In the genomic region with DNA sequence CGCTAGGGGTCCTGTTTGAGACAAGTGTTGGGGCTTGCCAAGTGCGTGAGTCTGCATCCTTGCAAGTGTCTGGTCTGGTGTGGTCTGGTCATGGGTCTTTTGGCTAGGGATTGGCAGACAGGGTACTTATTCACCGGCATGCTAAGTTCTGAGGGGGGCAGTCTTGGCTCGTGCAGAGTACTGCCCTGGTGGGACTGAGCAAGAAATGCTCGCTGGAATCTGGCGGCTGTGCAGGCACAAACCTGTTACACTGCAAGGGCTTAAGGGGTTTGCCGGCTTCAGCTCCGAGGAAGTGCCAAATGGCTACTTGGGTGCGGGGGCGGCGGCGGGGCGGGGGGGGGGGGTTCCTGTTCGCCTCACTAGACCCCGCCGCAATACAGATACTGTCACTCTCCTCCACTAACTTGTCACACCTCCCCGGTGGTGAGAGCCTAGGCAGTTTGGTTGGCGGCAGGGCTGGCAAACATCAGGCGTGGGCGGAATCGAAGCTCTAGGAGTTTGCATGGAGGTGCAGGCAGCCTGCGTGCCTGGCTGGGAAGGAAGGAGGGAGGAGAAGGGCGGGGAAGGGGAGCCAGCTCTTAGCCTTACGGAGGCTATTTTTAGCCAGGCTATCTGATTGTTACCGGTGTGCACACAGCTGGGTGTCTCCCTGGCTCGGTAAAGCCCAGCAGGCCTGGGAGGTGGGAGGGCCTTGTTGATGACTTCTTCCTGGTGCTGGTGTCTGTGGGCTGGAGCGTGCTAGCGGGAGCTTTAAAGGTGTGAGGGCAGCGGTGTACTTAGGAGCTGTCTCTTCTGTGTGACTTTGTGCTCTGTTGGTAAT, we compare ENCODE assay signal across 8 mouse cellular contexts. TPM values are rescaled to one million over a fixed set of nuclear protein-coding genes. Genes with fewer than 3 reads are reported as not detected.
A peak's percentile ranks its signal among the peaks of the same experiment; 100 is the strongest.
DNase-seq lines count a peak whose midpoint lies in the region; ATAC-seq lines count a peak whose summit lies in the region.

No protein-coding gene starts in this region.

- no peaks in the 10 kb centered on the region for H3K9me3 ChIP-seq in heart, embryonic 15.5 days (replicated peaks)
- no peaks in the 10 kb centered on the region for H3K9me3 ChIP-seq in liver, embryonic 15.5 days (replicated peaks)
- no peaks in the 10 kb centered on the region for H3K9me3 ChIP-seq in neural tube, embryonic 12.5 days

- H3K4me1 ChIP-seq in heart, embryonic 15.5 days (replicated peaks) = peaks cover 54% of the 10 kb centered on the region
- H3K4me1 ChIP-seq in liver, embryonic 15.5 days (replicated peaks) = peaks cover 60% of the 10 kb centered on the region
- peaks cover 25% of the 10 kb centered on the region for H3K4me1 ChIP-seq in neural tube, embryonic 12.5 days

- H3K4me3 ChIP-seq in heart, embryonic 15.5 days = peak overlapping the region; percentile 50
- H3K4me3 ChIP-seq in liver, embryonic 15.5 days (replicated peaks) = peak overlapping the region; percentile 54
- H3K4me3 ChIP-seq in neural tube, embryonic 12.5 days = peak overlapping the region; percentile 25

- peak overlapping the region; percentile 74 for H3K4me2 ChIP-seq in heart, embryonic 15.5 days
- peak overlapping the region; percentile 89 for H3K4me2 ChIP-seq in liver, embryonic 15.5 days
- peak overlapping the region; percentile 67 for H3K4me2 ChIP-seq in neural tube, embryonic 12.5 days (replicated peaks)

- 2% methylated on average over 29 of the region's 29 CpGs for WGBS in heart, embryonic 15.5 days
- WGBS in liver, embryonic 15.5 days (ENCODE audit: insufficient replicate concordance) = 7% methylated on average over 29 of the region's 29 CpGs
- 7% methylated on average over 24 of the region's 29 CpGs for WGBS in neural tube, embryonic 12.5 days

- peak; percentile 86 for ATAC-seq in heart, embryonic 15.5 days (replicated peaks; ENCODE audit: insufficient number of reproducible peaks, insufficient read depth, low FRiP score, low read depth)
- peak; percentile 97 for ATAC-seq in liver, embryonic 15.5 days (ENCODE audit: insufficient read depth)
- peak; percentile 27; the same call in 1 of the 2 replicates for ATAC-seq in neural tube, embryonic 12.5 days (ENCODE audit: low FRiP score, low read depth)

- peak overlapping the region; percentile 90 for H3K27ac ChIP-seq in heart, embryonic 15.5 days
- H3K27ac ChIP-seq in liver, embryonic 15.5 days (replicated peaks) = peak overlapping the region; percentile 80
- H3K27ac ChIP-seq in neural tube, embryonic 12.5 days = no peak overlapping the region

- DNase-seq in CD8-positive naive resting alpha-beta T cell, adult 2 months (ENCODE audit: low read depth in 2 of 2, low spot score in 2 of 2) = peak; percentile 34 to 63
- DNase-seq in c-Kit-negative CD71-positive TER-119-positive erythroid progenitor cells, embryonic 14.5 days (ENCODE audit: low read depth, low spot score) = peak; percentile 56
- DNase-seq in fibroblast of lung, adult 2 months (ENCODE audit: low read depth) = peak; percentile 77
- DNase-seq in kidney, postnatal 25 days = peak; percentile 66 to 85
- DNase-seq in testis, postnatal 14 days (ENCODE audit: low spot score) = peak; percentile 88

- peak overlapping the region; percentile 49 for H3K9ac ChIP-seq in heart, embryonic 15.5 days
- peak overlapping the region; percentile 50 for H3K9ac ChIP-seq in liver, embryonic 15.5 days
- peak overlapping the region; percentile 48 for H3K9ac ChIP-seq in neural tube, embryonic 12.5 days

- no peaks in the 10 kb centered on the region for H3K27me3 ChIP-seq in heart, embryonic 15.5 days
- H3K27me3 ChIP-seq in liver, embryonic 15.5 days = peaks cover 4% of the 10 kb centered on the region
- no peaks in the 10 kb centered on the region for H3K27me3 ChIP-seq in neural tube, embryonic 12.5 days (replicated peaks)

- peaks cover 22% of the 10 kb centered on the region for H3K36me3 ChIP-seq in heart, embryonic 15.5 days
- H3K36me3 ChIP-seq in liver, embryonic 15.5 days (replicated peaks) = peaks cover 18% of the 10 kb centered on the region
- H3K36me3 ChIP-seq in neural tube, embryonic 12.5 days = peaks cover 7% of the 10 kb centered on the region; the same call in 1 of the 2 replicates

RNA-seq across cellular contexts. Expression of a gene that starts 6.4 kb away (rescaled TPM):
- 5.0 and 6.7 TPM in 2 replicates for polyA plus RNA-seq in heart, embryonic 15.5 days (2015; fragmentation: Nextera tagmentation; extraction: Ambion mirVana)
- 1.3 and 1.5 TPM in 2 replicates for polyA plus RNA-seq in liver, embryonic 15.5 days (2015; fragmentation: Nextera tagmentation; extraction: Ambion mirVana)
- polyA plus RNA-seq in neural tube, embryonic 12.5 days (2016; fragmentation: Nextera tagmentation; extraction: Ambion mirVana) = 5.5 TPM in 2 replicates

RNA-seq across cellular contexts. Expression of a gene that starts 24.7 kb away (rescaled TPM):
- polyA plus RNA-seq in heart, embryonic 15.5 days (2015; fragmentation: Nextera tagmentation; extraction: Ambion mirVana) = 8.4 and 12.2 TPM in 2 replicates
- 11.8 and 13.8 TPM in 2 replicates for polyA plus RNA-seq in liver, embryonic 15.5 days (2015; fragmentation: Nextera tagmentation; extraction: Ambion mirVana)
- polyA plus RNA-seq in neural tube, embryonic 12.5 days (2016; fragmentation: Nextera tagmentation; extraction: Ambion mirVana) = 22.6 and 26.1 TPM in 2 replicates

RNA-seq across cellular contexts. Expression of a gene that starts 29.8 kb away (rescaled TPM):
- polyA plus RNA-seq in heart, embryonic 15.5 days (2015; fragmentation: Nextera tagmentation; extraction: Ambion mirVana) = 2.8 and 4.3 TPM in 2 replicates
- 1.0 TPM in 2 replicates for polyA plus RNA-seq in liver, embryonic 15.5 days (2015; fragmentation: Nextera tagmentation; extraction: Ambion mirVana)
- 1.7 and 2.1 TPM in 2 replicates for polyA plus RNA-seq in neural tube, embryonic 12.5 days (2016; fragmentation: Nextera tagmentation; extraction: Ambion mirVana)

RNA-seq across cellular contexts. Expression of a gene that starts 48.1 kb away (rescaled TPM):
- 48.3 and 49.5 TPM in 2 replicates for polyA plus RNA-seq in heart, embryonic 15.5 days (2015; fragmentation: Nextera tagmentation; extraction: Ambion mirVana)
- polyA plus RNA-seq in liver, embryonic 15.5 days (2015; fragmentation: Nextera tagmentation; extraction: Ambion mirVana) = 24.2 and 25.8 TPM in 2 replicates
- polyA plus RNA-seq in neural tube, embryonic 12.5 days (2016; fragmentation: Nextera tagmentation; extraction: Ambion mirVana) = 90.9 and 100 TPM in 2 replicates

Comparison
In these comparisons a context has a peak if more than half of its experiments do, and no peak if none do; other contexts are left out.
1. ATAC-seq: peak in every context shown above with its lines; median percentile 97 in liver, embryonic 15.5 days; 86 in heart, embryonic 15.5 days; 27 in neural tube, embryonic 12.5 days.